Mouse (Mus musculus) olfactory bulb, adult 2 months (tissue): ENCODE data around the gene Rfx8.

Source experiments
- CTCF ChIP-seq: fragments of 200-500 bp; IDR thresholded peaks from 2 replicates; pipeline ENCODE4 v1.5.1; 2012; ENCODE audit warnings: low read depth, mild to moderate bottlenecking, low read length, moderate library complexity; ENCODE audit not compliant: insufficient read depth
- POLR2A ChIP-seq: fragments of 200-500 bp; IDR thresholded peaks from 2 replicates; pipeline ENCODE4 v1.6.1; 2012; ENCODE audit warnings: mild to moderate bottlenecking, low read depth, low read length, moderate library complexity; ENCODE audit not compliant: insufficient read depth

DNA sequence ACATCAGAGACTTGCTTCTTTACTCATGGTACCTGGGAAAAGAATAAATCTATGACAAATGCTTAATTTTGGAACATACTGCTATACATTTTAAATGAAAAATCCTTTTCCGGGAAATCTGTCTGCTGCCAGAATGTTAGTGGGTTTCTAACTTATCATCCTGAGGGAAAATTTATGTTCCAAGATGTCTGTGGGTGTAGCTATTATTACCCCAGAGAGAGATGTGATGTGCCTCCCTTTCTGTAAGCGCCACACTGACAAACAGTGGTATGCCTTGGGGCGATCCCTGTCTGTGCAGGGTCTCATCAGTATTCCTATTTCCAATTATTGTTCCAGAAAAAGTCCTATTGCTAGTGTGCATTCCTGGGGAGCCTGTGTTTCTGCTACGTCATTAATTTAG lies 57.7 kb downstream of the Rfx8 start:
- TF ChIP-seq CTCF (no peak), POLR2A (no peak)
